Mouse (Mus musculus) MEL (cell line): Measurements from ENCODE around the gene Dand5.
A peak's percentile ranks its signal among the peaks of the same experiment; 100 is the strongest.

Experiments used
- CHD2 ChIP-seq: IDR thresholded peaks from 2 replicates; pipeline ENCODE4 v1.6.1; 2011; ENCODE audit warnings: low read length, improper control_type of control experiment
- CTCF ChIP-seq, 3 experiments: IDR thresholded peaks in 2 of 3; conservative IDR thresholded peaks in 1 of 3; 2 replicates each; pipeline ENCODE4 v1.5.1; 2011 to 2012; ENCODE audit warnings: low read length in 3 of 3, low read depth in 2 of 3, mild to moderate bottlenecking in 2 of 3, improper control_type of control experiment in 1 of 3, inconsistent platforms in 1 of 3, mixed read lengths in 1 of 3, moderate library complexity in 1 of 3; ENCODE audit not compliant: control insufficient read depth in 1 of 3, insufficient read depth in 1 of 3, poor library complexity in 1 of 3, severe bottlenecking in 1 of 3
- E2F4 ChIP-seq: IDR thresholded peaks from 2 replicates; pipeline ENCODE4 v1.6.1; 2011; ENCODE audit warnings: low read depth, low read length, improper control_type of control experiment, borderline replicate concordance
- EP300 ChIP-seq, 2 experiments: IDR thresholded peaks; 2 replicates each; pipeline ENCODE4 v1.6.1; 2011; ENCODE audit warnings: improper control_type of control experiment in 2 of 2, low read length in 2 of 2, low read depth in 1 of 2, mild to moderate bottlenecking in 1 of 2
- GATA1 ChIP-seq: IDR thresholded peaks from 2 replicates; pipeline ENCODE4 v1.6.1; 2011; ENCODE audit warnings: low read depth, low read length, improper control_type of control experiment
- JUND ChIP-seq: IDR thresholded peaks from 2 replicates; pipeline ENCODE4 v1.6.1; 2011; ENCODE audit warnings: low read depth, mild to moderate bottlenecking, improper control_type of control experiment, low read length
- MAZ ChIP-seq: IDR thresholded peaks from 2 replicates; pipeline ENCODE4 v1.6.1; 2012; ENCODE audit warnings: low read depth, mild to moderate bottlenecking, inconsistent platforms, low read length, improper control_type of control experiment
- POLR2A ChIP-seq, 2 experiments: IDR thresholded peaks; 2 replicates each; pipeline ENCODE4 v1.6.1; 2011 to 2012; ENCODE audit warnings: low read length in 2 of 2, mild to moderate bottlenecking in 2 of 2, control low read depth in 1 of 2, improper control_type of control experiment in 1 of 2, low read depth in 1 of 2, moderate library complexity in 1 of 2; ENCODE audit not compliant: control insufficient read depth in 1 of 2, insufficient read depth in 1 of 2, poor library complexity in 1 of 2
- RCOR1 ChIP-seq: IDR thresholded peaks from 2 replicates; pipeline ENCODE4 v1.6.1; 2012; ENCODE audit warnings: low read depth, mild to moderate bottlenecking, inconsistent platforms, low read length, improper control_type of control experiment
- SIN3A ChIP-seq: IDR thresholded peaks from 2 replicates; pipeline ENCODE4 v1.6.1; 2012; ENCODE audit warnings: low read length, improper control_type of control experiment, inconsistent platforms
- TAL1 ChIP-seq: IDR thresholded peaks from 2 replicates; pipeline ENCODE4 v1.6.1; 2012; ENCODE audit warnings: mild to moderate bottlenecking, inconsistent platforms, low read length, moderate library complexity, mixed read lengths
- TBP ChIP-seq: IDR thresholded peaks from 2 replicates; pipeline ENCODE4 v1.8.0; 2011; ENCODE audit warnings: low read depth, low read length, improper control_type of control experiment
- USF1 ChIP-seq: IDR thresholded peaks from 2 replicates; pipeline ENCODE4 v1.6.1; 2014; ENCODE audit warnings: low read depth, mild to moderate bottlenecking, inconsistent platforms, low read length, improper control_type of control experiment, moderate library complexity
- ZNF384 ChIP-seq: IDR thresholded peaks from 2 replicates; pipeline ENCODE4 v1.6.1; 2012; ENCODE audit warnings: low read depth, mild to moderate bottlenecking, inconsistent platforms, low read length, improper control_type of control experiment

DNA sequence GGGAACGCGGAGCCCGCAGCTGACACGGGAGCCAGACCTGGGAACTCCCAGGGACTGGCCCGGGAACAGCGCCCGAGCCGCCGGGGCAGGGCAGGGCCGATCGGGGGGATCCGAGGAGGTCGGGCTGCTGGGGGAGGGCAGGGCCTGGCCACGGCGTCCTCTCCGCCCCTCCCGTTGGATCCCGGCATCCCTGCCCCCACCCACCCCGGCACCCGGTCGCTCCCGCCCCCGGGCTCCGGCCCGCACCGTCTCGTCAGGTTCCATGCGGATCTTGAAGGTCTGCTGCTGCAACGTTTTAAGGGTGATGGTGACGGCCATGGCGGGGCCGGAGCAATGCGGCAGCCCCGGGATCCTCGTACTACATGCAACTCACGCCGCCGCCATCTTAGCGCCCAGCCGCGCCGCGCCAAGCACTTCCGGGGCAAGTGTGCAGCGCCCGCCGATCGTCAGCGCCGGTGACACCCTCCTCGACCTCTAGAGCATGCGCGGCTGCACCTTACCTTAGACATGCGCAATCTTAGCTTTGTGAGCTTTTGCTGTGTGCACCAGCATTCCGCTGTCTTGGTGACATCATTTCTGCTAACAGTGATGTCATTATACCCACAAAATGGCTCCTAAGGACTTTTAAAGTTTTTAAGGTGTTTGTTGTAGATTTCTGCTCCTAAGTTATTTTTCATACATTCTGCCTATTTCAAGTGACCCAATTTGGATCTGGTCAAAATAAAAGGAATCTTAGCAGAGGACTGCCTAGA is 17.8 kb upstream of the Dand5 start, which contains the start of gene Rad23a:
- peak; percentile 63 for TF ChIP-seq TBP
- peak; percentile 83 to 93 for TF ChIP-seq POLR2A (IDR thresholded peaks at IDR 0.05; ENCODE audit: control insufficient read depth in 1 of 2, insufficient read depth in 1 of 2, low read depth in 1 of 2, low read length in 2 of 2, poor library complexity in 1 of 2)
- TF ChIP-seq CHD2 = peak; percentile 80
- peak; percentile 77; the same call in 1 of the 2 replicates for TF ChIP-seq JUND
- peak; percentile 66; the same call in 1 of the 2 replicates for TF ChIP-seq RCOR1
- peak; percentile 66 for TF ChIP-seq SIN3A
- TF ChIP-seq E2F4 = no peak
- no peak for TF ChIP-seq GATA1
- TF ChIP-seq CTCF (IDR thresholded peaks at IDR 0.05 in 2 of 3, conservative IDR thresholded peaks at IDR 0.05 in 1 of 3; ENCODE audit: control insufficient read depth in 1 of 3, insufficient read depth in 1 of 3, low read depth in 2 of 3, low read length in 3 of 3, poor library complexity in 1 of 3, severe bottlenecking in 1 of 3) = no peak
- no peak for TF ChIP-seq USF1
- no peak for TF ChIP-seq EP300 (IDR thresholded peaks at IDR 0.05; ENCODE audit: low read depth in 1 of 2, low read length in 2 of 2)
- TF ChIP-seq TAL1 = no peak
- no peak for TF ChIP-seq ZNF384
- no peak for TF ChIP-seq MAZ
